Mouse (Mus musculus) bone marrow macrophage, adult 2 months (primary cell): ENCODE measurements around the gene Diablo.

Experiments
- CTCF ChIP-seq: IDR thresholded peaks from 2 replicates; pipeline ENCODE4 v1.5.1; 2012; ENCODE audit warnings: low read depth, mild to moderate bottlenecking, low read length, moderate library complexity
- POLR2A ChIP-seq: IDR thresholded peaks from 2 replicates; pipeline ENCODE4 v1.6.1; 2012; ENCODE audit warnings: mild to moderate bottlenecking, low read depth, low read length, borderline replicate concordance

GRCm38 (mm10) chr5:123525281-123525680 is 1.3 kb upstream of the Diablo start, which contains the start of gene Gm49027:
- TF ChIP-seq POLR2A (no peak), CTCF (no peak)
